8 mouse cellular contexts compared by ENCODE assay signal in the genomic region with DNA sequence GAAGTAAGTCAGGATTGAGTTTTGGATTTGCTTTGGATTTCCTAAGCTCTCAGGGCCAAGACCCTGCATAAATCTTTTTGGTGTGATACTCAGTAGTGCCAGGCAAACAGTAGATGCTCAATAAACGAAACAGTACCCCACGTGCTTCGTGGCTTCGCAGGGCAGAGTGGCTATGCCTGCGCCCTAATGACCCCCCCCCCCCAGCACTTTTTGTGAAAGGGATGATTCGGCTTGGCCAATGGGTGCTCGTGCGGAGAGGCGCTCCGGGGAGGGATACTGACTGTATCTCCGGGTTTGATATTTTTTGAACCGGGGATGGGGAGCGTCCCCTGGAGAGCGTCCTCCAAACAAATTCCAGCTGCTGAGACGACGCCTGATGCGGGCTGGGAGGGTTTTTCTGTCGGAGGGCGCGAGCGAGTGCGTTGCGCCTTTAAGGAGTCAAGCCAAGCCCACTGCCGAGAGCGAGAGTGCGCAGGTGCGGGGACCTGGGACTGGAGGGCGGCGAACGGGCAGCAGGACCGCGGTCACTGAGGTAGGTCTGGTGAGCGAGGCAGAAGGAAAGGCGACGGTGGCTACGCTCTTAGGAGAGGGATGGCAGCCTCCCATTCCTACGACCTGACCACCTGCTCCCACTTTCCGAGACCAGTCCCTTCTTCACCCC. TPM values are rescaled to one million over a fixed set of nuclear protein-coding genes. Genes with fewer than 3 reads are reported as not detected.
A peak's percentile ranks its signal among the peaks of the same experiment; 100 is the strongest.
DNase-seq lines count a peak whose midpoint lies in the region; ATAC-seq and TF ChIP-seq lines count a peak whose summit lies in the region.

A gene (plus strand): TSS at position 471 of the 661 bp plus-strand sequence.

- peak; percentile 71 for ATAC-seq in neutrophil, adult 5-6 weeks (ENCODE audit: extremely low read depth, insufficient number of reproducible peaks, low FRiP score, poor library complexity, severe bottlenecking)

- no peaks in the 10 kb centered on the region; the same call in 1 of the 2 replicates for H3K36me3 ChIP-seq in E14TG2a.4 (ENCODE audit: insufficient read depth, low read length)

- WGBS in lung, adult 2 months, result under 1% methylated on average over 38 of the region's 38 CpGs

- peak; percentile 90 for DNase-seq in cerebellum, adult 11-12 months
- DNase-seq in forelimb bud, embryonic 11.5 days (ENCODE audit: low read depth, low spot score), result peak; percentile 91
- peak; percentile 88 for DNase-seq in heart, postnatal 4 days
- DNase-seq in layer of hippocampus, adult 2 months (ENCODE audit: low spot score in 2 of 2), result peak; percentile 82 to 86
- peak; percentile 84 for DNase-seq in lung, adult 2 months
- peak; percentile 87 for DNase-seq in testis, postnatal 14 days (ENCODE audit: low spot score)

- TF ChIP-seq POLR2A in lung, adult 2 months (IDR thresholded peaks at IDR 0.05; ENCODE audit: borderline replicate concordance, extremely low read depth, low read depth, low read length), result peak; percentile 73; the same call in 1 of the 2 replicates

- peak within 1 kb of the TSS; percentile 95 for H3K27ac ChIP-seq in layer of hippocampus, adult 2 months

- H3K4me1 ChIP-seq in E14TG2a.4 (replicated peaks; ENCODE audit: low read depth, low read length), result peaks cover 32% of the 10 kb centered on the region
- no peaks in the 10 kb centered on the region for H3K4me1 ChIP-seq in lung, adult 2 months (ENCODE audit: control insufficient read depth, insufficient read depth, low read length)

- H3K4me3 ChIP-seq in E14TG2a.4 (replicated peaks; ENCODE audit: low read length), result peak within 1 kb of the TSS; percentile 80
- H3K4me3 ChIP-seq in layer of hippocampus, adult 2 months, result peak within 1 kb of the TSS; percentile 86
- H3K4me3 ChIP-seq in lung, adult 2 months (replicated peaks; ENCODE audit: extremely low read depth, low read depth, low read length), result peak within 1 kb of the TSS; percentile 98

- peaks cover 35% of the 10 kb centered on the region for H3K9me3 ChIP-seq in E14TG2a.4 (ENCODE audit: low read length)

- TF ChIP-seq CTCF in E14TG2a.4 (conservative IDR thresholded peaks at IDR 0.05; ENCODE audit: low read length), result no peak
- TF ChIP-seq CTCF in layer of hippocampus, adult 2 months (conservative IDR thresholded peaks at IDR 0.05), result no peak
- no peak for TF ChIP-seq CTCF in lung, adult 2 months (IDR thresholded peaks at IDR 0.05; ENCODE audit: insufficient read depth, low read length)

- peaks cover 58% of the 10 kb centered on the region for H3K27me3 ChIP-seq in E14TG2a.4 (ENCODE audit: insufficient read depth, low read length)

RNA-seq across cellular contexts. Expression of the gene that starts here (rescaled TPM):
- total RNA-seq in heart, postnatal 4 days (2021), result 1 to 10 TPM; 5.1 to 5.8 TPM
- total RNA-seq in layer of hippocampus, adult 2 months (2021), result 10 to 100 TPM; 77.1 to 78.0 TPM
- polyA plus RNA-seq in lung, adult 2 months (2012; rRNA removed), result 7.6 and 13.2 TPM in 2 replicates
- 3.4 and 7.2 TPM in 2 replicates for total RNA-seq in neutrophil, adult 5-6 weeks (2017)

Comparison
In these comparisons a context has a peak if more than half of its experiments do, and no peak if none do; other contexts are left out.
1. Peak in every context shown above with its lines: DNase-seq, ATAC-seq, H3K4me3 ChIP-seq and H3K27ac ChIP-seq.